Mouse (Mus musculus) thymus, postnatal 25 days (tissue): ENCODE measurements around the gene Polr3h.

Experiments
- DNase-seq: peaks from one replicate; pipeline ENCODE4 v3.0.0; 2022

Gene Polr3h

DNA sequence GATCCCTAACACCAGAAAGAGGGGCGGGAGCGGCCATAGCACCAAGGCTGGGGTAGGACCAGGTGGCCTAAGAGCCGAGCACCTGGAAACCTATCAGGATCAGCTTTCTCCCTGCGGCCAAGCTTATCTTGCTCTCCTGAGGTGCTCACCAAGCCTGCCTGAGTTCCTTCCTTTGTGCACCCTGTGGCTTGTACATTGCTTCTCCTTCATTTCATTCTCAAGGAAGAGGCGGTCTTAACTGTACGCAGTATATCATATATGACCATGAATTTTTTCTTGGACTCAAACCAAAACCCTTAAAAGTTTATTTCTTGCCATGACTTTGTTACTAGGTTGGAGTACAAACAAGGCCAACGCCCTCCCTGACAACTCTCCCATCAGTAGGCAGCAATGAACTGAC, 61.8 kb downstream of the Polr3h start:
- DNase-seq = no peak

DNA sequence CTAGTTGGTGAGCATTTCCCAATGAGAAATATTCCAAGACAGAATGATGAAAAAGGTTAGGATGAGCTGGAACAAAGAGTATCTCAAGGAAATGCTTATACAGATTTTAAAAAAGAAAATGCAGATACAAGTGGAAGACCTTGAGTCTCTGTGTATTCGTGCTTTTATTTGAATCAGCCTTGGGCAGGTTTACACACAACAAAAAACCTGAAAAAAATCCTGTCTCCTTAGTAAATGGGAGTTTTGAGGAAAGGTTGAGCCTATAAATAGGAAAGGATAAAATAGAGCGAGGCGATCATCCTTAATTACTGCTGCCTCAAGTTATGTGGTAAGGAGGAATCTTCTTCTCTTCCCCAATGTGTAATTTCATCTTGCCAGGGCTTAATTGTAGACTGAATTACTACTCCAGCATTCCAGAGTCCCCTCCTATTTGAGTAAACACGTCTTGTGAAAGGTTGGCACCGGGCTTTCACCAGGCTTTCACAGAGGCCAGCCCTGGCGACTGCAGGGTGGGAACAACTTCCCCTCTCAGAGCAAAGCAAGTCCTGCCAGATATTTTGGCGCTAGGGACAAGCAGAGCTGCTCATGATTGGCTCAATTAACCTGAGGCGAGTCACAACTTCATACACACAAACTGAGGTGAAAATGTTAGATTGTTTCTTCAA, 65.4 kb downstream of the Polr3h start:
- DNase-seq = peak; percentile 14

DNA sequence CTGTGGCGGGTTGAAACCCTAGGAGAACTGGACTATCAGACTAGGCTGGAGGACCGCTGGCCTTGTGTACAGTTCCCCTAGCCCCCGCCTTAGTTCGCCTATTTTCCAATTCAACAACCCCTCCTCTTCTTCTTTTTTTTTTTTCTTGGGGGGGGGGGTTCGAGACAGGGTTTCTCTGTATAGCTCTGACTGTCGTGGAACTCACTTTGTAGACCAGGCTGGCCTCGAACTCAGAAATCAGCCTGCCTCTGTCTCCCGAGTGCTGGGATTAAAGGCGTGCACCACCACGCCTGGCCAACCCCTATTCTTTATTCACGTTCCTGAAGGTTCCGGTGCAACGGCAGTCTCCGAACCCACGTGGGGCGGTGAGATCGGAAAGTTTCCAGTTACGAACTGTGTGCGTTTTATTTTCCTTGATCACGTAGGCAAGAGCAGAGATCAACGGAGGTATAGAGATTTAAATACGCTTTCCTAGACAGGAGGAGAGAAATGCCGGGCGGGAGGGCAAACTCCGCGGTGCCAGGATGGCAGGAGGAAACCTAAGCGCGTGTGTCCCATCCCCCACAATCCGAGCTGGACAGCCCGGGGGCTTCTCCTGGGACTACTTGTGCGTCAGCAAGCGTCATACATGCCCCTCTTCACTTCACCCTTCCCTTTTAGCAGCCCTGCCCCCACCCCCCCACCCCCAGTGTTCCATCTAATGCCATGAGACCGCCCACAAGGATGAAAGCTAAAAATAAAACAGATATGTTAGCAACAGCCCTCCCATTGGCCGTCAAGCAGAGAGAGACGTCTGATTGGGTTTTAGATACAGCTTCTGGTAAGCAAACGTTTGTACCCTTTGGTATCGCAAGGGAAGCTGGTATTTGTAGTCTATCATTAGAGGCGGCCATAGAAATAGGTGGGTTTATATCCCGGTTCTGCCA, 66.4 kb downstream of the Polr3h start:
- DNase-seq = peak; percentile 84

DNA sequence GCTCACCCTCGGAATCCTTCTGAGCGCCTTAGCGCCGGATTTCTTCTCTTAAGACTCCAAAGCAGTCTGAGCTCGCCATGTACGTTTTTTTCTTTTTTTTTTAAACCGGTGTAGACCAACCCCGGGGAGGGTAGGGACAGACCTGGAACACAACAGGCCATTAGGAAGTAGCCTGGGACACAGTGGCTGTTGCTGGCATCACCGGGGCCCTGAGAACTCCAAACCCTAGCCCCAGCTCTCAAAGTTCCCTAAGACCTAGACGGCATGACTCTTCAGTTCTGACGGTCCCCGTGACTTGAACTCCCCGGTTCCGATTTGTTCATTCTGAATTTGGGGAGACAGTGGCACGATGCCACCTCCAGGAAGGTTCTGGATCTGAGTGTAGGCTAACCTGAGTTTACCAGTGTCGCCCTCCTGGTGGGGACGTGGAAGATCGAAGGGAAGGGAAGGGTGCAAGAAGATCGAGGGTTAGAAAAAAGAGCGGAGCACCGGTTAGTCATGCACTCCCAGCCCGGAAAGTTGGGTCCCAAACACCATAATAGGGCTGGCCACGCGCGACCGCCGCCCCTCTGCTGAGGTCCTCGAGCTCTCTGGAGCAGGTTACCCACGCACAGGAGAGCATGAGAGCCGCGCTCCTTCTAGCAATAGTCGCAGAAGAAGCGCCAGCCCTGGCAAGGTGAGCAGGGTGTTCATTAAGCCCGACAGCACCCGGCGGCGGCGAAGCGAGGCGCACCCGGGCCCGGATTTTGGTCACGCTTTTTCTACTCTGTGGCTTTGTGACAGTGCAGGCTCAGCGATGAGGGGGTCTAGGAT, 67.3 kb downstream of the Polr3h start, which contains the start of gene Tob2:
Gene Tob2, minus strand, starts transcription at position 280 of the 813 bp plus-strand sequence.
- DNase-seq = peak; percentile 76

DNA sequence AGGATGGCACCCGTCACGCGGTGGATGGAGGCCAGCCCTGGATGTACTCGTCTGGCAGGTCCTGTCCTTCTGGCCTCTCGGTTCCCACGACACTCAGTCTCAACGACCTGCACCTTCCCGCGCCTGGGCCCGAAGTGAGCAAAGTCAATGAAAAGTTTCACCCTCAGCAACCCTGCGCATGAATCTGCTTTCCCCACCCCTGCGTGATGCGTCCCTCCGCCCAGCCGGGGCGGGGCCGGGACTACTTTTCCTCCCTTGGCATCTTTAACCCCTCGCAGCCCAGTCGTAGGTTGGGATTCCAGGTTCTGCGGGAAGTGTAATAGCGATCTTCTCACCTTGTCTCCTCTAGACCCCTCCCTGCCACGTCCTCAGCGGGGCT, 67.9 kb downstream of the Polr3h start:
- DNase-seq = peak; percentile 96

DNA sequence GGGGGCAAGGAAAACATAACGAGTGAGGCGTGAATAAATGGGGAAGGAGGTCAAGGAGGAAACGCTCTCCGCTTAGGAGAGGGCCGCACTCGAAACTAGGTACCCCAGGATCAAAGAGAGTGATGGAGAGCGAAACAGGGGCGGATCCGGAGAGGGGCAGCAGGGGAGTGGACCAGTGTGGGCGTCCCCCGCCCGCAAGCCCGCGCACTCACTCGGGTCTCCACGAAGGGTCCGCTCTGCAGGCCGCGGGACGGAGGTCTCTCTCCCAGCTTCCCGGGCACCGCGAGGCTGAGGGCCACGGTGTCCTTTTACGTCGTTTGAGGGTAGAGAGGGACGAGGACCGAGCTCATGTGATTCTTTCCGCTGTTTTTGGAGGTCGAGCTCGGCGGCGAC, 68.3 kb downstream of the Polr3h start:
- DNase-seq = no peak

DNA sequence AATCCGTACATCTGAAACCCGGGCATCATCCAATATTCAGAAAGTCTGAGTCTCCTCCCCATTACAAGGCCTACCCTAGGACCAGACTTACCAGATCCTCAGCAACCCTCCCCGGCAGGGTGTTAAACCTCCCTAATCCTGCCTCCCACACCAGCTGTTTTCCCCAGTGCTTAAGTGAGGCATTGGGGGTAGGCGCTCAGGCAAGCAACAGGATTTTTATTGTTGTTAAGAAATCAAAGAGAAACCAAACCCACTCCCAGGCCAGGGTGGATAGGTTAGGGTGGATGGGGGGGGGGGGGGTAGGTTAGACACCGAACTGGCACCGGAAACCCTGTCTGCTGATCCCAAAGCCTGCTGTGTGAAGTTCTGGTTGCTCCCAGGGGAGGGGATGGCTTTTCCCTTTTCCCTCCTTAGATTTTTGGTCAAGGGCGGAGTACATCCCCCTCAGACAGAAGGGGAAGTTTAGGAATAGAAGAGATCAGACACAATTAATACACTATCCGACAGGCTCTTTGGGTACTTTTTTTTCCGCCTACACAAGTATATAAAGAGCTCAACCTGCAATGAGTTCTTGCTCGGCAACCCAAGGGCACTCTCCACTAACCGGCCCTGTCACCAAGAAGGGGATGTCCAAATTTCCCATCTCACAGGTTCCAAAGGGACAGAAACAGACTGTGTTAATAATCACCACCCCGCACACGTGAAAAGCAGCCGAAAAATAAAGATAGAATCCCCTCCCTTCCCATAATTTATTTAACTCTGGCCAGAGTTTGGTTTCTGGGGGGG, 68.9 kb downstream of the Polr3h start:
- DNase-seq = peak; percentile 36

DNA sequence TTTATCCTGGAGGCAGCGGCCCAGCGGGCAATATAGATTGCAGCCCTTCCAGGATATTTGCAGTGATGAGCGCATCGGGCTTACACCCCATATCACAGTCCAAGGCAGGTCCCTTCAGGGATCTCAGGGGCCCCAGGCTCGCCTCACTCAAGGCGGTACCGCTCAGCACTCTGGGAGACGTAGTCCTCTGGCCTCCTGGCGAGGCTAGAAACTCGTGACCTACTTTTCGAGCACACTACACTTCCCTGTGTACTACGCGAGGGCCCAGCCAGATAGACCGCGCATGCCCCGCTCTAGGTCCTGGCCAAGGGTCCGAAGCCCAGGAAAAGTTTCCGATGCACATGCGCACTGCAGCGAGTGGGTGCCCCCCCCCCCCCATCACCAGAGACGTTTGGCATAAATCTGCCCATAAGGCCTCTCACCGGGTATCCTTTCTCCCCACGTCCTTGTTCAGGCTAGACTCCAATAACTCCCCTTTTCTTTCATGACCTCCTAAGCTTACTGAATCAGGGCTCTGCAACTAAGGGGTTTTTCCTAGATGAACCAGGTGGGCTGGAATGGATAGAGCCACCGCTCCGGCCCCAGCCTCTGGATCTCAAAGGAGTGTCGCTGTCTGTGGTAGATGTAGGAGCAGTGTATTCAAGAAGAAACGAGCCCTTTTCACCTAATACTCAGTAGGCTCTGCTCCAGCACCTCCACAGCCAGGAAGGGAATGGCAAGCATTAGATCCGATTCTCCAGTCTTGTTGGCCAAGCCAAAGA, 69.8 kb downstream of the Polr3h start:
- DNase-seq = peak; percentile 79

DNA sequence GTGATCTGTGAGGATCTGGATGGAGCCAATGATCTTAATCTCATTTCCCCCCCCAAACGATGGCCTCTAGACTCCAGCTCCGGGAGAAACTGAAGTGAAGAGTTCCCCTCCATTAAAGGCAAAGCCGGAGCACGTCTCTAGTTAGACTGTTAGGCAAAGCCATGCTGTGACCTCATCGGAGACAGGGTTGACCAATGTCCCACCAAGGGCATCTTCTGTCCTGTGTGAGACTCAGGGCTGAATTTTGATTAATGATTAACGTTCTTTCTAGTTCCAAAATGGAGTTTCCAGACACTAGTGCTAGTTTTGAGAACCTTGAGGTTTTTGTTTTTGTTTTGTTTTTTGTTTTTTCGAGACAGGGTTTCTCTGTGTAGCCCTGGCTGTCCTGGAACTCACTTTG, 73.0 kb downstream of the Polr3h start:
- DNase-seq = no peak

DNA sequence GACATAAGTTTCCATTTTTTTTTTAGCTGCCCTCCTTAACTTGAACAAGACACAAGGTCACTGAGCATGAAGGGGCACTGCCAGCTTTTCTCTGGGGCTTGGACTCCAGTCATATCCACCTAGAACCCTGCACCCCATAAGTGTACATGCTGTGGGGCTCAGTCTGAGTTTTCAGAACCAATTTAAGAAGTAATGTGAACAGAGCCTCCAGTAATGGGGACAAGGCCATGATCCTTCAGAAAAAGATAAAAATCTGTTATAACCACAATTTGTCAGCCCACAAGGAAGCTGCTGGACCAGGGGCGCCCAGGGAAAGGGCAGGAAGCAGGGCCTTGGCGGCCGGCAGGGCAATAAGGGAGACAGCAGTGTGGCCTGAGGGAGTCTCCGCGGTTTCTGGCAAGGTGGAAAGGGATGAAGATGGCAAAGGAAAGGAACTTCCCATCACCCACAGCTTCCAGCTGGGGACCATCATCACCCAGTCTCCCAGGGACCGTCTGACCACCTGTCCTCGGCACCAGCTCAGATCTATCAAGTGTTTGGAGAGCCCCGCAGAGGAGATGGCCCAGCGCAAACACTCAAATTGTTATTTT, 73.5 kb downstream of the Polr3h start:
- DNase-seq = no peak

DNA sequence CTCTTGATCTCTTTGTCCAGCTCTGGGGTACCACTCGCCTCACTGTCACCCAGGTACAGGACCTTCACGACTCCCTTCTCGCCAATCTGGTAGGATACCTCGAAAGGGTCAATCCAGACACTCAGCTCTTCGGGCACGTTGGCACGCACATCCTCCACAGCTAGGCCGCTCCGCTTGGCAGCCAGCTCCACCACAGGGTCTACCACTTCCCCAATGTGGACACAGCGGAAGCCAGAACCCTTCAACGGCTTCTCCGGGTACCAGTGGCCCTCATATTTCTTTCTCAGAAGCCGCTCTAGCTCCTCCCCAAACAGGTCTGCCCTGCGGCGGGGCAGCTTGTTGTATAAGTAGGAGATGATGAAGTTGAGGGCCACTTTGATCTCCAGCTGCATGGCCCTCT, 74.7 kb downstream of the Polr3h start:
- peak; percentile 27 for DNase-seq

DNA sequence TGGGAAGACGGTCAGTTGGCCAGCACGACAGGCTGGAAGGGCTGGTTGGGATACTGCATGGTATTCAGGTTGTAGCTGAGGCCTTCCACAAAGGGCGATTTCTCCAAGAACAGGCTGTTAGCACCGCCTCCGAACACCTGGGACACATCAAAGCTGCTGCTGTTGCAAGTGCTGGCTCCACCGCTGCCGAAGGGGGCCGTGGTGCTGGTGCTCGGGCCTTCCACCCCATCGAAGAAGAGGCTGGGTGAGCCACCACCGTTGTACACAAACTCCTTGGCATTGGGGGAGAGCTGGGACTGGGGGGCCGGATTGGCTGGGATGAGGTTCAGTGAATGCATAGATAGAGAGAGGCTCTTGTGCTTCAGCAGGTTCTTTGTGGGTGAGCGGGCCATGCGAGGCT, 75.3 kb downstream of the Polr3h start:
- peak; percentile 40 for DNase-seq

DNA sequence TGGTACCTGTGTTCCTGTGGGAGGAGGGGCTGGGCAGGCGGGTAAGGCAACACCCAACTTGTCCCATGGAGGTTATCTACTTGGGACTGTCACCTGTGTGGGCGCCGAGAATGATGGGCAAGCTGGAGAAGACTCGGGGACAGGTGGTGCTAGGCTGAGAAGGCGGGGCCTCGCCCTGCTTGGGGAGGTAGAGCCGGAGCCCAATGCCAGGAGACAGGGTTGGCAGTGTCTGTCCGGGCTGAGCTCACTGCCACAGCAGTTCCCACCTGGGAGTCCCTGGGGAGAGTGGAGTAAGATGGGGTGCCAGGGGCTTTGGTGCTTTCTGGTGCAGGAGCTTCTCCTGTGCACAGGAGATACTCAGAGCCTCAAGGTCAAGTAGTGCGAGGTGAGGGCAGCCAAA, 76.9 kb downstream of the Polr3h start:
- DNase-seq = no peak

DNA sequence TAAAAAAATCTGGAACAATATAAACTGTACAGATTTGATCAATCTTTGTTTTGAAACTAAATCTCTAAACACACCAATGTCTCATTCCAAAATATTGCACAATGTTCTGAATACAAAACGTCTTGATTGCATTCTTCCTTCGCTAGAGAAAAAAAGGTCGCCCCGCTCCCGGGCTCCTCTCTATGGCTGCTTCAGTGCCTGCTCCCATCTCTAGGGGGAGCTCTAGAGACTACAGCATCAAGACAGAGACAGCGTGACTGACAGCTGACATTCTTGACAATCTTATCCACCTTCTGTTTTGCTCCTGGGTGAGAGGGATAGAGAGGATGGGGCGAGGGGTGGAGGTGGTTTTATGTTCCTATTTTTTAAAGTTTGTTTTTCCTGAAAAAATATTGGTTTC, 77.7 kb downstream of the Polr3h start:
- peak; percentile 79 for DNase-seq

DNA sequence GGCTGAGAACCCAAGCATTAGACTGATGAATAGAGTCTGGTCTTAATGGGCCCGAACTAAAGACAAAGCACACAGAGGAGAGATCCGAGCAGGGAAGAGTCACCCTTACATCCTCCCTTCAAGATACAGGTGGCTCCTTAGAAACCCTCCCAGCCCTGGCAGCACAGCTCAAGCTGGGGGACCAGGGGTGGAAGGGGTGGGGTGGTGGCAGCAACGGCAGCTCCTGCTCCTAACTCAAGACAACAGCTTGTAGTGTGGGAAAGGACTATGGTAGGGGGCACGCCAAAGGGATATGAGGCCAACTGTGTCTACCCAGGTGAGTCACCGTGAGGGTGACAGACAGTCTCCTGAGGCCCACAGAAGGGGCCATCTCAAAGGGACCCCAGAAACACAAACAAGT, 78.2 kb downstream of the Polr3h start:
- no peak for DNase-seq

DNA sequence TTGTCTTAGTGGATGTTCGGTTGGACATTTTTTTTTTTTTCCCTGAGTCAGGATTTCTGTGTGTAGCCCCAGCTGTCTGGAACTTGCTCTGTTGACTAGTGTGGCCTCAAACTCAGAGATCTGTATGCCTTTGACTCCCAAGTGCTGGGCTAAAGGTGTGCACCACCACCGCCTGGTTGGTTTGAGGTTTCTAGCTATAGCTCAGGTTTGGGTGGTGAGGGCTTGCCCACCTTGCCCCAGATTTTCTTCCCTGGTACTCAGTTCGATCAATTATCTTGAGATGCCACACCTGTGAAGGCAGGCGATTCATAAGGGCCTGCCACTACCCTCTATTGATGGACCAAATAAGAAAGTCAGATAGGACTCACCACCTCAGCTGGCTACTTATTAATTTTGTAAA, 78.9 kb downstream of the Polr3h start:
- no peak for DNase-seq

DNA sequence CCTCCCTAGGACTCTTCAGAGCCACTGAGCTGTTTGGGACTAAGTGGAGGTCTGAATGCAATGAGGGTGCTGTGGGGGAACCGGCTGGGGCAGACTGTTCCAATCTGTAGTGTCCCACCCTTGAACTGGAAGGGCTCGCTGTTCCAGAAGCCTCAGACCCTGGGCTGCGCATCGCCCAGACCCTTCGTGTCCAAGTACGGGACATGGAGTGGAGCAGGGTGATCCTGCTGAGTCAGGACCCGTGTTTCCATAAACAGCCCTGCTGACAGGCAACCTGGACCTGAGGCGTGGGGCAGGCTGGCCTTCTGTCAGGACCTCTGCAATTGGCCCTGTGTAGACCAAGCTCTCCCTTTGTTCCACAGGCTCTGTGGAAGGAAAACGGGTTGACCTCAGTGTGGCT, 79.3 kb downstream of the Polr3h start:
- DNase-seq = no peak

DNA sequence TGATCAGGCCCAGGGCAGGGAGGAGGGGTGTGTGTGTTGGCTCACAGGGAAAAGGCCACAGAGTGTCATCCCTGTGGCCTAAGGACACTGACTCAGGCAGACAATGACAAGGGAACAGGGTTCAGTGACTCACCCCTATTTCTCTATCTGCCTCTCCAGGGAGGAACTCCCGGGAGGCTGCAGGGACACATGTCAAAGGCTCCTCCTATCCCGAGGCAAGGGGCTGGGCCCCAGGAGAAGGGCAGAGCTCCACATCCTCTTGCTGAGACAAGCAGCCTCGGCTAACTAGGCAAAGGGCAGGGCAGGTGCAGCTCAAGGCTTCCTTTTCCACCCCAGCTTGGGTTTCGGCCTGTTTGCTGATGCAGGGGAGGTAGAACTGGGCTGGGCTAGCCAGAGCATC, 80.3 kb downstream of the Polr3h start:
- no peak for DNase-seq

DNA sequence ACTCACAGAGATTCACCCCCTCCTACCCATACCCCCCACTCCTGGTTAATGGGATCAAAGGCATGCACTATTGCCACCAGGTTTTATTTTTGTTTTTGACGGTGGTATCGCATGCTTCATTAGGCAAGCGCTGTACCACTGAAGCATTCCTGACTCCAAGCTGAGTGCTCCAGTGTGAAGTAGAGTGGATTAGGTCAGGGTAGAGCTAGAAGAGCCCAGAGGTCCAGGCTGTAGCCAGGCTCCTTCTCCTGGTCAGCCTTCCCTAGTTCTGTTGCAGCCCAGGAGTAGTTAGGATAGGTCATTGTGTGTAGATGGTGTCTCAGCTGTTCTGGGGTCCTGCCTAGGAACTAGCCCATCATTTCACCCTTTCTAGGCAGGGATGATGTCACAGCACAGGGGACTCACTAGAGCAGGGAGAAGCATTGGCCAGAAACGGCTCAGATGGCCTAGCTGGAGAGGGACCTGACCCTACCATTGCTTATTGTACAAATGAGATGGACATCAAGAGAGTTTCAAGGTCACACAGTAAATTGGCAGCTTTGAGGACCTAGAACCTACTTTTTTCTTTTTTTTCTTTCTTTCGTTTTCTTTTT, 80.9 kb downstream of the Polr3h start:
- no peak for DNase-seq

DNA sequence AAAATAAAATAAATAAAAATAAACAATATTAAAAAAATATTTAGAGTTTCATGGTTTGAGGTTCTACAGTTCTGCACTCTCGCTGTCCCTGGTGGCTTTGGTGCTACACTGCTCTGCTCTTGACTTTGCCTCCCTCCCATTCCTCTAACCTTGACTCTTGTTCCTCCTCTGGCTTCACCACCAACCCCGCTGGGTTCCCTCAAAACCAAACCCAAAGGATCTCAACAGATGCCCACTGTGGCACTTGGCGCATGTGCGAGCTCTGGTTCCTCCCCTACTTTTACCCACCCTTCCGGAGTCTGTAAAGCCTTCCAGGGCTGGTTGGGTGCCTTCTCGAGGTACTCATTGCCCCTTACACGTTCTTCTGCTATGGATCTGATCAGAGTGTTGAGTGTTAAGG, 83.8 kb downstream of the Polr3h start:
- DNase-seq = no peak

DNA sequence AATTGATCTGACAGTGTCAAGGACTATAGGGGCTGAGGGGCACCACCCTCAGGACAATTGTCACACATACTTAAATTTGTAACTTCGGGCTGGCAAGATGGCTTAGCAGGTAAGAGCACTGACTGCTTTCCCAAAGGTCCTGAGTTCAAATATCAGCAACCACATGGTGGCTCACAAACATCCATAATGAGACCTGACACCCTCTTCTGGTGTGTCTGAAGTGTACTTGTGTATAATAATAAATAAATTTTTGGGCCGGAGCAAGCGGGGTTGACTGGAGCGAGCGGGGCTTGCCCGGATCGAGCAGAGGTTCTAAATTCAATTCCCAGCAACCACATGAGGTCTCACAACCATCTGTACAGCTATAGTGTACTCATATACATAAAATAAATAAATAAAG, 85.7 kb downstream of the Polr3h start:
- no peak for DNase-seq
